Mouse (Mus musculus) left cerebral cortex, adult 11 months (tissue): Measurements from ENCODE around the gene Dok5.

ENCODE experiments used
- DNase-seq: peaks from one replicate; pipeline ENCODE4 v3.0.0; 2022; ENCODE audit warnings: low spot score

Gene Dok5

DNA sequence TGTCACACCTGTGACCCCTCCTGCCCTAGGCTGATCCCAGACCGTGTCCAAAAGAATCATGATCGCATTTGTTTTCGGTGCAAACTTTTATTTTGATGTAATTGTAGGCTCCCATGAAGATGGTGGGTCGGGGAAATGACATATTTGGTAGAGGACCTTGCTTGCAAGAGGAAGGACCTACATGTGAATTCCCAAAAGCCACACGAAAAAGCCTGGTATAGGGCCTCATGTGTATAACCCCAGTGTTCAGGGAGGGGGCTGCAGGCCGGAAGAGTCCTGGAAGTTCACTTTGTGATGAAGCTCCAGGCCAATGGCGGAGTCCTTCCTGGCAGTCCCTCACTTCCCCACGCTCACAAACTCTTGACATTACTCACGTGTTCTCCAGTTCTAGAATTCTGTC lies 7.3 kb downstream of the Dok5 start:
- DNase-seq: no peak

DNA sequence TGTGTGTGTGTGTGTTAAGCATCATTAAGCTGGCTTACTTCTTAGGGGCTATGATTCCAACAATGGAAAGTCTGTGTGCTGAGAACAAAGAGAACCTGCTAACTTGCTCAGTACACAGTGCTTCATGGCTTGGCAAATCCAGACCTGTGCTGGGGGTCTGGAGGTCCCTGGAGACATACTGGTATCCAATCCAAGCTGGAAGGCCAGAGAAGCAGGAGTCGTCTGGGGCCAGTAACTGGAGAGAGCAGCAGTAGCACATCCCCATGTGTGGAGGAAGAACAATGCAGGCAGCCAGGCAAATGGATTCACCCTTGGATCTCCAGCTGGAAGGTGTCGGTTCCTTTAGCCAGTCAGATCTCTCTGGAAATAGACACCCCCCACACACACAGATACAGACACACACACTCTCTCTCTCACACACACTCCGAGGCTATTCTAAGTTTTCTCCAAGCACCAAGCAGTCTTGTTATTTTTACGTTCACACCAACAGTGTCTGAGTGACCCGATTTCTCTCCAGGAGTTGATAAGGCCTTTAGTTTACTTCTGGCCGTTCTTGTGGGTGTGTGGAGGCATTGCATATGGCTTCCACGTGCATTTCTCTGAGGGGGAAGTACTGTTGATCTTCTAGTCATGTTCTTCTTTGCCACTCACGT lies 8.2 kb downstream of the Dok5 start:
- DNase-seq: no peak

DNA sequence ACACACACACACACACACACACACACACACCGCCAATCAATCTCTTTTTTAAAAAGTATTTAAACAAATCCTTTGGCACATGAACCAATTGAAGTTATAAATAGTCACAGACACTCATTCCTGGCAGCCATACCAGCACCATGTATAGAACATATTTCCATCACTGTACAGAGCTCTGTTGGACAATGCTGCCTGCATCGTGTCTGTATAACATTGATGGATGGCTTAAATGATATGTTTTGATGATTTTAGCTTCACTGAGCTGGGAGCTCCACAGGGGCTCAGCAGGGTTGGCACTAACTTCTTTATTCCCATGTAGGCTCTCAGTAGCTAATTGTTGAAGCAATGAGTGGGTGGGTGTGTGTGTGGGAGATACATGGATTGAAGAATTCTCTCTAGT lies 11.9 kb downstream of the Dok5 start:
- DNase-seq: no peak

DNA sequence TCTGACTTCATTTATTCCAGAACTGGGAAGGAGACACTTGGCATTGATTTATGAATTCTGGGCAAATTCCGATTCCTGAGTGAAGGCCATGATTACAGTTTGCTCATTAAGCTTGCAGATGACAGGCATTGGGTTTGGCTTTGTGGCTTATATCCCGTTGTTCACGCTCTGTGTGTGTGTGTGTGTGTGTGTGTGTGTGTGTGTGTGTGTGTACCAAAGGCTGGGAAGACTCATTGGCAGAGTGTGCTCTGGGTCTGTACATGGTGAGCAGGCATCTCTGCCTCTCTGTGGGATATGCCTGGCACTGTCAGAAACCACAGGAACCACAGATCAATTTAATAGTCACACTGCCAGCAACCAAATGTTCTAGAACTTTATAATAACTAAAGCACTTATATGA lies 17.3 kb downstream of the Dok5 start:
- no peak for DNase-seq

DNA sequence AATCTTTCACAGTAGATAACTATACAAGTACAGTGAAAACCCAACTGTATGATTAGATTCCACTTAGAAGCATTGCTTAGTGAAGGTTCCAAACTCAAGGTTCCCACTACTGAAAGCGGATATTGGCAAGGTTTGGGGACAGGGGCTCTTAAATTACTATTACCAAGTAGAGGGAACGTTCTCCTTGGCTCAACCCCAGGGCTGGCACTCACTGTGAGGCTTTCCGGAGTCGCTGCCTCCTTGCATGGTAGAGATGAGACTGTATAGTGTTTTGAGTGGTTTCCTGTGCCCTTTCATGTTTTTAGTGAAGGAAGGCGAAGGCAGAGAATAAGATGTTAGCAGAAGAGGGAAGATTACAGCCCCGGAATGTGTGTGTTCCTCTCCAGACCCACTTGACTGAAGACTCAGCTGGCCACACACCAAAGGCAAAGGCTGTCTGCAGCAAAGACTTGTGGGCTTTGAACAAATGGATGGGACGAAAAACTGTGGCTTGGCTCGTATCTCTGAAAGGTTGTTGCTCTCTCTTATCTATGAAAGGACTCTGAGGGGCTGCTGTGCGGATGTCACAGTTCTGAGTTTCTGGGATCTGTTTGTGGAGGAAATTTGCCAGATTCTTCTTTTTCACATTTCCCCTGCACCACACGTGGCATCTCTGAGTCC lies 20.7 kb downstream of the Dok5 start:
- DNase-seq: no peak

DNA sequence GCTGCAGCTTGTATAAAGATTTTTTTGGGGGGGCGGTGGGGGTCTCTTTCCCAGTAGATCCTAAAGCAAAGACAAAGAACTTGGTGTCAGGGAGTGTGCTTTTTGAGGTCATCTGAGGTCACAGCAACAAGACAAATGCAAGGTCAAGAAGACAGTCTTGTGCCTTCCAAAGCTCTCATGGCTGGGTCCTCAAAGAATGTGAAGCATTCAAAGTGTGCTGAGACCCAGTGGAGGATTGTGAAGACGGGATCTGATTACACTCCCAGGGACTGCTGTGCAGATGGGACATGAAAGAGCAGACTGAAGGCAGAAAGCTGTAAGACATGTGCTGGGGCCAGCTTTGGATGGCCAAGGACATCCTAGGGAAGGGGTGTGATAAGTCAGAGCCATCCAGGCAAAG lies 24.2 kb downstream of the Dok5 start:
- DNase-seq: no peak

DNA sequence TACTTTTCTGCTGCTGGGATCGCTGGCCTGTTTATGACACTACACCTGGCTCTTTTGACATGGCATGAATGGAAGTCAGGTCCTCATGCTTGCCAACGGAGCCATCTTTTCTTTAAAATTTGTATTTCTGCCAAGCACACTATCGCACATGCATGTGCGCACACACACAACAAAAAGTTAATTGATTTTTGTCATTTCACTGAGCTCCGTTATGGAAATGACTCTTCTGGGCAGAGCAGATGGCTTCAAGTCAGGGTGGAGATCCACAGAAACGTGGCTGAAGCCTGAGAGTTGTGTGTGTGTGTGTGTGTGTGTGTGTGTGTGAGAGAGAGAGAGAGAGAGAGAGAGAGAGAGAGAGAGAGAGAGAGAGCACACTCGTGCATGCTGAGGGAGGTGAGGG lies 25.1 kb downstream of the Dok5 start:
- DNase-seq: no peak

DNA sequence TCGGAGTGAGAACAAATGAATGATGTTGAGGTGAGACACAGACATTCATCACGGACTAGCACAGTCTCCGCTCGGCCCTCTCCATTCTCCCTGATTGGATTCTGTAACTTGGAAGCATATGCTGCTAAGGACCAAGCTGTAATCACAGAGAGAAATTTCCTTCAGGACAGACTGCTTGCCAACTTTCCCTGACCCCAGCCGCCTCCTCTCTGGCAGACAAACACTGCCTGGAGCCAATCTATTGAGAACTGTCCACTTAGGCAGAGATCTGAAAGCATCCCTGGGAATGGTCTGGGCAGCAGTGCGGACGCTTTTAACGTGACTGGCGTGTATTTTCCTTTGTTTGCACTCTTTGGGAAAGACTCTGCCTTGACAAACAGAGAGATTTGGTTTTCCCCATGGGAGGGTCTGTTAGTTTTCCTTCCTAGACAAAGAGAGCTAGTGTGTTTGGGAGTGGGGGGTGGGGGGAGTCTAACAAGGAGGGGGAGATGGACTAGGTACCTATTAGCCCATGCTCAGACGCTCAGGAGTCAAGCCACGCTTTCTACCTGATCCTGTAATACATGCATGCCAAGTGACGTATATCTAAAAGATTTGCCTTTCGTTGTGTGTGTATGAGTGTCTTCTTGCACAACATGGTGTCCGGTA lies 25.7 kb downstream of the Dok5 start:
- no peak for DNase-seq

DNA sequence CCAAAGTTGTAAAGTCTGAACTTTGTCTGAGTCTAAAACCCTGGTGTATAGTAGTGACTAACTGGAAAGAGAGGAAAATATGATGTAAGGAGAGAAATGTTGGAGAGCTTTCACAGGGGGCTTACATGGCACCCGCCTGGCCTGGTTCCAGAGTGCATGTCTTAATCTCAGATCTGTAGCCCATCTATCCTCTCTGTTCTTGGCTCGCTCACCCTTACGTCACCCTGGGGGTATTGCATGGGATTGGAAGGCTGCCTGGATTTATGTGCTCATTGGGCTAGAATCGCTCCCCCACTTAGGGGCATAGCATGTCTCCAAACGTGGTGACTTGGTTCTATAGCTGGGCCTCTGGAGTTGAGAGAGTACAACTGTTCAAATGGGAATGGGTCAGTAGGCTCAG lies 26.6 kb downstream of the Dok5 start:
- DNase-seq: no peak

DNA sequence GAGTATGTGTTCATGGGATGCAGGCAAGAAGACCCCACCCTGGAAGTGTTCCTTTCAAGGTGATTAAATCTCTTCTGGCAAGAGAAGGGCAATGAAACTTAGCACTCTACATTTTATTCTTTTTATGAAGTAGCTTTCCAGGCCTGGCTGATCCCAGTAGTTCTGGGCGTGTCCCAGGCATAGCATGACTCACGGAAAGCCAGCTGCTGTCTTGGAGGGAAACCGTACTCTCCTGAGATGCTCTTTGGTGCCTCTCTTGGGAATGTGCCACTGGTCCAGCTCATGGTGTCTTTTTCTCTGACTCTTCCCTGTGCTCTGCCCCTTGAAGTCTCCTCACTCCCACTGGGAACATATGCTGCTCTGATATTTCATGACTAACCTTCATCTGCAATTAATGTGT lies 33.1 kb downstream of the Dok5 start:
- no peak for DNase-seq

DNA sequence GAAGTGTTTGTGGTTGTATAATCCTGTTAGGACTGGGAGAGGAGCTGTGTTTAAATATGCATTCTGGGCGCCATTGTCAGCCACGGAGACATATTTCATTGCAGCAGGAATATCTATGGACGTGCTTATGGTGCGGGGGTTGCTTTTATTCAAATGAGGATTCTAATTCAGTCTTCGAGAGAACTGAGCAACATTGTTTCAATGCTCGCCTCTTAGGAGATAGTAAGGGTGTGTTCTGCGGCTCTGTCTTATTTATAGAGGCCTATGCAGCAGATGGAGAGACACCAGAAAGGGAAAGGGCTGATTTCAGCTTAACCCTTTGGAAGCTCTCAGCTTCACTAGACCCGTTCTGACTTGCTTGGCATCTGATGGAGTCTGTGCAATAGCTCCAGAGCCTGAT lies 35.6 kb downstream of the Dok5 start:
- peak; percentile 66 for DNase-seq

DNA sequence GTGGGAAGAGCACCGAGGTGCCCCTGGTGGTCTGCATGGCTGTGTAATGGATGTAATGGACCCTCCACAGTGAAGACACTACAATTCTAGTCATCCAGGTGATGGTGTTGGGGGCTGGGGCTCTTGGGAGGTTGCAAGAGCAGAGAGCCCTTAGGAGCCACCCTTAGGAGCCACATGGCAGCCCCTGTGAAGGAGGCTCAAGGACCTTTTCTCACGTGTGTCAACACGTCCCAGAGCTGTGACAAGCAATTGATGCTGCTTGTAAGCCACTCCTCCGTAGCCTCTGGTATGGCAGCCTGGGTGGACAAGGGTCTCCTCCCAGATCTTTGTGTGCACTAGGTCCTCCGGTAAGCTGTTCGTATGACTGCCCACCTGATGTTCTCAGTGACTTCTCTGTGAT lies 37.1 kb downstream of the Dok5 start:
- no peak for DNase-seq

DNA sequence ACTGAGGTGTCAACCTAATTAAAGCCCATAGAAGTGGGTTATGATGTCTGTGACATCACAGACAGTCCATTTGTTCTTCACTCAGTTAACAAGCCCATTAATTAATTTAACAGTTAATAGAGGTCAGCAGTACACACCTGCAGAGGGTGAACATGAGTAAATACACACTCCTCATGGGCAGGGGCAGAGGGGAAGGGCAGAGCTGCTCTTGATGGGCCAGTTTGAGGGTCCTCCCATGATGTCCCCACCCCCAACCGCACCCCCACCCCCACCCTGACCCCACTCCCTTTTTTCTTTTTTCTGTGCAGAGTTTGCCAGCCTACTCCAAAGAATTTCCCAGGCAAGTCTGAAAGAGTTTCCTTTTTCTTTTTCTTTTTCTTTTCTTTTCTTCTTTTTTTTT lies 39.9 kb downstream of the Dok5 start:
- no peak for DNase-seq

DNA sequence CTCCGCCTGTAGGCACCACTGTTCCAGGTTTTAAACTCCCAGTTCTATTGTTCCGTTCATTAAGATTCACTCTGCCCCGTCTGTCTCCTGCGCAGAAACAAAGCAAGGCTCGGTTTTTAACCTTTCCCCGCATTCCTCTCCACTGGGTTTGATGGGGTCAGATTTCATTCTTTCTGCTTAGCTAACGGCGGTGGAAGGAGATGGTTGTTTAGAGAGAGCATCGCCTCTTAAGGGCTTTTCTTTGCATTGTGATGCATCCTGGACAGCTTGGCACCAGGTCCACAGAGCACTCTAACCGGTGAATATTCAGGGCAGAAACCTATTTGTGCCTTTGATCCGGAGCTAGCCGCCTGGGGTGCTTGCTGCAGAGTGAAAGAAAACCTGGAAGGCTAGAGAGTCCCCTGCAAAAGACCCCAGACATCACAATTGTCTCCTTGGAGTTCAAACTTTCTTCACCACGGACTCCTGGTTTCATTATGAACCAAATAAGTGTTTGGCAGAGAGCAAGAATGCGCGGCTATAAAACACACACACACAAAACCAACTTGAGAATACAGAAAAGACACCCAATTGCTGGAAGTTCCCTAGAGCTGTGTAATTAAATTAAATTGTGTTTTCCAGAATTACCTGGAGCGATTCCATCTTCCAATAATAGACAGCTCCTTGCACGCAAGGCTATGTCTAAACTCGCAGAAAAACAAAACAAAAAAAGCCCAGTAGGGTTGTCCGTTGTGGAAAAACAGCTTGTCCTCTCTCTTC lies 40.7 kb downstream of the Dok5 start:
- no peak for DNase-seq

DNA sequence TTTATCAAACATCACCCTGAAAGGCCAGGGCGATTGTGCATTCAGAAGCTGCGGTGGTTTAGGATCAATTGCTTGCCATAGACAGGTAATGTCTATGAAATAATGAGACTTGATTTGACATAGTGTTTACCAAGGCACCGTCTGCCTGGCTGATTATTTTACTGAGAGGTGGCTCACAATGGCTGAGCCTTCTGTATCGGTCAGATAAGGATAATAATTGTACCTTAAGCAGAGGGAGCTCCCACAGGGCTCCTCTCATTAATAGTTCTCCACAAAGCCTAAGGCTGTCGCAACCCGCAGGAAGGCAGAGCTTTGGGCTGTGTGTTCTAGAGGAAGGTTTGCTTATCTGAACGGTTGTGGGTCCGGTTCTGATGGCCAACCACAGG lies 41.3 kb downstream of the Dok5 start:
- DNase-seq: no peak

DNA sequence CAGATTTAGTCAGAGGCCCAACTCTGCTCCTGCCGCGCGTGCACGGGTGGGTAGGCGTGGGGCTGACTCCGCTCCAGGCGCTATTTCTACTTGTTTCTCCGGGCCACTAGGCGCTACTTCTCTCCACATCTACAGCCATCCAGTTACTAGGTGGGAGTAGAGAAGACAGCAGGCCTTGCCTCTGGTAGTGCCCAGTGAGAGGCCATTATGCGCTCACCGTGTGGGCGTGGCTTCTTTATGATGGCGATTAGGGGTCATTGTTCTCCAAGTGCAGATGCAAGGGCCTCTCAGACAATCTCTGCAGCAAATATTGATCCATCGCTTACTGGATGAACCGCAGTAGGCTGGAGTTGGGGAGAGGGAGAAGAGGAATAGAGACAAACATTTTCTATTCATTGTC lies 44.0 kb downstream of the Dok5 start:
- DNase-seq: no peak

DNA sequence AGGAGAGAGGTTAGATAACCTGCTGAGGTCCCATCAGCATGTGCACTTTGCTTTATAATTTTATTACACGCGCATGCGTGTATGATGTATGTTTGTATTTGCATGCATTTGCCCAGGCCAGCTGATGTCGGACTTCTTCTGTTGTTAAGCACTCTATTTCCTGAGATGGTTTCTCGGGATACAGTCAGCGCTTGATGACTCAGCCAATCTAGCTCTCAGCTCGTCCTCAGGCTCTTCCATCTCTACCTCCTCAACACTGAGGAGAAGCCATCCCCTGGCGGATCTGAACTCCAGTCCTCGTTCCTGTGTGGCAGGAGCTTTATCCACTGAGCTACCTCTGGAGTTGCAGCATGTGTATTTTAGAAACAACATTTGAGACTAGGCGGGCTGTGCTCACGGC lies 44.5 kb downstream of the Dok5 start:
- DNase-seq: no peak

DNA sequence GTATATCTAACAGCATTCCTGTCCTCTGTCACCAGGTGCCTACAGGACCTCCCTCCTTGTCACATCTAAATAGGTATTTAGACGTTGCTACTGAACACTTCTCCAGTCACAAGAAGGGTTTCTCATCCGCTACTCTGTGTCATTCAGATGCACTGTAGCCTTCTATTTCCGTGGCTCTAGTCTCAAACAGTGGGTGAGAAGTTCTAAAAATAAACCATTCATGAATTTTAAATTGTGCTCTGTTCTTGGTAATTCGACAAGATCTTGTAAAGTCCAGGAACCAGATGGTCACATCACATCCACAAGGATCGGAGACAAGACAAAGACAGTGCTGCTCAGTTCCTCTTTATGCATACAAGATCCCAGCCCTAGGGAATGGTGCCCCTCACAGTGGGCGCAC lies 46.0 kb downstream of the Dok5 start:
- DNase-seq: no peak

DNA sequence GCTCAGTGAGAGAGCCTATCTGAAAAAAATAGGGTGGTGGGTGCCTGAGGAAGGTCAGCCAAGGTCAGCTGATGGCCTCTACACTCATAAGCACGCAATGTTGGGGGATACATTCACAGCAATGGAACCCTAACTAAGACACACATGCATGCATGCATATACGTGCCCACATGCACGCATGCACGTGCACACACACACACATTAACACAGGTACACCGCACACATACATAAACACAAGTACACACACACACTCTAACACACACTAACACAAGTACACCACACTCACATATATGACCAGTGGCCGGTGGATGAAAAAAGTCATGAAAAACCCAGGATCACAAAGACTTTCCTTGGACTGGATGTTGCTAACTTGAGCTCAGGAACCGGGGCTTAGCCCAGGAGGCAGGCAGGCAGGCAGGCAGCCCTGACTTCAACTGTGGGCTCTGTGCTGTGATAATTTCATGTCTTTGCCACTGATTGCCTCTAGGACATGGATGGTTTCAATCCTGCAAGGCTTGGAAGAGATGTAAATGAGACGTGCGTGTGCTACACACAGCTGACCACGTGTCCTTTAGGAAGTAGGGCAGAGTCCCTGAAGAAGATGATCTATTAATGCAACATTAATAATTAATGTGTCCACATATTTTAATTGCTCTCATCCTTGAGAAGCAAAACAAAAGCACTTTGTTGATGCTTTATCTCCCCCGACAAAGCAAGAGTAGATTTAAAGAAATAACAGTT lies 48.6 kb downstream of the Dok5 start:
- no peak for DNase-seq

DNA sequence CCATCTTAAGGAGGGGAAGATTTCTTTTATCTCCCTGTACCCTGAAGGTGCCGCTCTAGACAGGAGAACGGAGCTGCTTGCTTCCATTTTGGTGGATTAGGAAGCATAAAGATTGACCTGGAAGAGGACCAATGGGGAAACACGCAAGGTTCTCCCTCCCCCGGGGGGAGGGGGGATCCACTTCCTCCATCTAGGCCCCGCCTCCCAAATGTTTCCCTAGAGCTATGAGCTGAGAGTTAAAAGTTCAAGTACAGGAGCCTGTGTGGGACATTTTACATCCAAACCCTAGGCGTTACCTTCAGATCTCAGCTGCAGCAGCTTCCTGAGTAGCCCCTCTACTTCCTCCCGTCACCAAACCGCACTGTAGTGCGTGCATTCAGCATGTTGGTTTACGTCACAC lies 56.5 kb downstream of the Dok5 start:
- no peak for DNase-seq

DNA sequence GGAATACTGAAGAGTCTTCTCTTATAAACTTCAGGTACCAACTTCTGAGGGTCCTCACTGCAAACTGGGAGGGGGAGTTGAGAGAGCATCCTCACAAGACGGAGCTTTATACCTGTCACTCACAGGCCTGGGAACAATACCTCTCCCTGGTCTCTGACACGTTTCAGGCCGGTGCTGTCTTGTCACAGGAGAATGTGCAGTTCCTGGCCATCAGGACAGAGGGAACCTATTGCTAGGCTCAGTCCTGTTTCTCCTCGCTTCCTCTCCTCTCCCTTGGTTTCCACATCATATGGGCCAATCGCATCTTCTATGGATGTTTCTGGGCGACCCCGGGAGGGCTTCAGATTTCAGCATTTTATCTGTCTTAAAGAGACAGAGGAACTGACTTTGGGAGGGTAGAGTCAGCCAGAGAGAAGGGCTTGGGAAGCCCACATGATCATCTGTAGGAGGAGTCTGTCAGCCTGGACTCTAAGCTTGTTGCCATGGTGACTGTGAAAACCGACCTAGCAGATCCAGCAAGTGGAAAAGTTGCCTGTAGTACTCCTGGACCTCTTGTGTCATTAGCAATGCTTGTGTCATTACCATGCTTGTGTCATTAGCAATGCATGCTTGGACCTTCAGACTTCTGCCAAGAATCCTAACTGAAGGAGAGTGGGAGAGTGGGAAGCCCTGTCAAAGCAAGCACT lies 59.9 kb downstream of the Dok5 start:
- no peak for DNase-seq

DNA sequence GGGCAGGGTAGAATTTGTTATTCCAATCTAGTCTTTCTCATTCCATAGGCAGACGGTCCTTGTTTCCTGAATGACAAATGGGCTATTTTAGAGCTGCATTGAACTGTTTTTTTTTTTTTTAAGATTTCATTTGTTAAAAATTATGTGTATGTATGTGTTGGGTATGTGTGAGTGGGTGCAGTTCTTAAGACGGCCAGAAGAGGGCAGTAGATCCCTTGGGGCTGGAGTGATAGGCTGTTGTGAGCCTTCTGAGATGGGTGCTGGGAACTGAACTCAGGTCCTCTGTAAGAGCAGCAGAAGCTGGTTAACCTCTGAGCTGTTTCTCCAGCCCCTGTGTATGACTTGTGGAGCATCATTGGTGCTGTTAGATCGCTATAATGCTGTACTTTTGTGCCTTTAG lies 63.6 kb downstream of the Dok5 start:
- no peak for DNase-seq
